Mouse (Mus musculus) limb, embryonic 15.5 days (tissue): Measurements from ENCODE around the gene Rpl24. TPM values are rescaled to one million over a fixed set of nuclear protein-coding genes. Genes with fewer than 3 reads are reported as not detected.
"Not testable (repeated sequence)": the region's sequence is repeated elsewhere in the genome, so short reads cannot be mapped to it uniquely, and the experiment has no call there.

Source experiments
- ATAC-seq: fragments of 200-750 bp; cut with Nextera tagmentation; 2 replicates; pipeline ENCODE4 v1.8.0; 2017; ENCODE audit warnings: low read depth, moderate TSS enrichment; ENCODE audit not compliant: insufficient number of reproducible peaks, low FRiP score, low TSS enrichment
- H3K27ac ChIP-seq: fragments of 300-500 bp; sonication (generic); 2 replicates; pipeline ENCODE4 v1.5.1; 2015; ENCODE audit warnings: moderate library complexity, mild to moderate bottlenecking, inconsistent platforms
- H3K27me3 ChIP-seq: fragments of 300-500 bp; sonication (generic); 2 replicates; pipeline ENCODE4 v1.6.1; 2015; ENCODE audit warnings: inconsistent platforms
- H3K36me3 ChIP-seq: fragments of 300-500 bp; sonication (generic); 2 replicates; pipeline ENCODE4 v1.6.1; 2015; ENCODE audit warnings: inconsistent platforms
- H3K4me1 ChIP-seq: fragments of 300-500 bp; sonication (generic); 2 replicates; pipeline ENCODE4 v1.6.1; 2015; ENCODE audit warnings: inconsistent platforms
- H3K4me2 ChIP-seq: fragments of 300-500 bp; sonication (generic); 2 replicates; pipeline ENCODE4 v1.6.1; 2015; ENCODE audit warnings: mild to moderate bottlenecking, inconsistent platforms
- H3K4me3 ChIP-seq: fragments of 300-500 bp; sonication (generic); 2 replicates; pipeline ENCODE4 v1.5.1; 2015; ENCODE audit warnings: mild to moderate bottlenecking, inconsistent platforms
- H3K9ac ChIP-seq: fragments of 300-500 bp; sonication (generic); 2 replicates; pipeline ENCODE4 v1.6.1; 2015; ENCODE audit warnings: inconsistent platforms
- H3K9me3 ChIP-seq: fragments of 300-500 bp; sonication (generic); 2 replicates; pipeline ENCODE4 v1.6.1; 2016; ENCODE audit warnings: inconsistent platforms
- WGBS: fragments of 180-500 bp; shearing (Covaris S2); methylation state at CpG from one replicate; pipeline ENCODE4 v1.1.7; 2015; 5-methylcytosine and 5-hydroxymethylcytosine counted together
- polyA plus RNA-seq: library from polyadenylated mRNA; unstranded; fragments of >200 nt; fragmentation: Nextera tagmentation; extraction: Ambion mirVana; gene quantifications from 2 replicates; pipeline ENCODE4 v1.2.1, GENCODE M21; 2015

Rpl24 gene
- 617 and 730 TPM in 2 replicates for polyA plus RNA-seq

GRCm38 (mm10) chr16:55966212-55966871 lies at the start of gene Rpl24:
TSS of gene Rpl24 (plus strand) at chr16:55966275.
- Histone ChIP-seq H3K4me3 (peak within 1 kb of the TSS; percentile 69), H3K9ac (peak within 1 kb of the TSS; percentile 76), H3K9me3 (no peaks in the 10 kb centered on the region), H3K4me2 (peak within 1 kb of the TSS; percentile 71), H3K27ac (peak within 1 kb of the TSS; percentile 89), H3K36me3 (peaks cover 29% of the 10 kb centered on the region), H3K27me3 (no peaks in the 10 kb centered on the region), H3K4me1 (peaks cover 18% of the 10 kb centered on the region)
- WGBS: under 1% methylated on average over 42 of the region's 42 CpGs
- ATAC-seq: peak; percentile 89

- Histone ChIP-seq H3K36me3 (peaks cover 49% of the 10 kb centered on the region), H3K4me3 (no peak overlapping the region), H3K4me2 (no peak overlapping the region), H3K27ac (no peak overlapping the region), H3K4me1 (no peaks in the 10 kb centered on the region), H3K9ac (no peak overlapping the region), H3K27me3 (no peaks in the 10 kb centered on the region), H3K9me3 (no peaks in the 10 kb centered on the region)
- 87% methylated on average over 10 of the region's 10 CpGs for WGBS
- no peak for ATAC-seq
These were observed 44.0 kb upstream of the Rpl24 start for GRCm38 (mm10) chr16:55922079-55922478.

GRCm38 (mm10) chr16:55924010-55924409 lies 42.1 kb upstream of the Rpl24 start:
- Histone ChIP-seq H3K36me3 (peaks cover 39% of the 10 kb centered on the region), H3K4me3 (no peak overlapping the region), H3K9me3 (no peaks in the 10 kb centered on the region), H3K4me2 (no peak overlapping the region), H3K27me3 (no peaks in the 10 kb centered on the region), H3K4me1 (no peaks in the 10 kb centered on the region), H3K27ac (no peak overlapping the region), H3K9ac (no peak overlapping the region)
- WGBS: 90% methylated on average over 4 of the region's 4 CpGs
- no peak for ATAC-seq

- Histone ChIP-seq H3K9ac (peak overlapping the region; percentile 41), H3K27me3 (no peaks in the 10 kb centered on the region), H3K4me3 (peak overlapping the region; percentile 61), H3K4me2 (peak overlapping the region; percentile 64), H3K36me3 (0 out of 2 replicates have a peak, but pooled peaks cover 6% of the 10 kb centered on the region), H3K9me3 (no peaks in the 10 kb centered on the region), H3K27ac (peak overlapping the region; percentile 34), H3K4me1 (peaks cover 7% of the 10 kb centered on the region)
- ATAC-seq: no peak; the same call in 1 of the 2 replicates
- WGBS: under 1% methylated on average over 32 of the region's 32 CpGs
These were observed 32.3 kb upstream of the Rpl24 start for GRCm38 (mm10) chr16:55933681-55934343.

- H3K27me3 ChIP-seq: no peaks in the 10 kb centered on the region
- peak within 1 kb of the TSS; percentile 41 for H3K9ac ChIP-seq
- WGBS: under 1% methylated on average over 24 of the region's 24 CpGs
- peak; percentile 98 for ATAC-seq
- H3K4me3 ChIP-seq: peak within 1 kb of the TSS; percentile 61
- peak within 1 kb of the TSS; percentile 64 for H3K4me2 ChIP-seq
- no peaks in the 10 kb centered on the region for H3K36me3 ChIP-seq
- peaks cover 7% of the 10 kb centered on the region for H3K4me1 ChIP-seq
- H3K9me3 ChIP-seq: no peaks in the 10 kb centered on the region
- peak within 1 kb of the TSS; percentile 34 for H3K27ac ChIP-seq
These were observed 31.5 kb upstream of the Rpl24 start, which contains the start of gene Cep97 for GRCm38 (mm10) chr16:55934453-55935037. TSS of gene Cep97 (minus strand) at chr16:55934855.

GRCm38 (mm10) chr16:55938761-55939160 lies 27.3 kb upstream of the Rpl24 start:
- no peak for ATAC-seq
- 86% methylated on average over 4 of the region's 4 CpGs for WGBS
- no peaks in the 10 kb centered on the region for H3K36me3 ChIP-seq
- H3K27ac ChIP-seq: no peak overlapping the region
- H3K27me3 ChIP-seq: no peaks in the 10 kb centered on the region
- H3K4me2 ChIP-seq: no peak overlapping the region
- no peak overlapping the region for H3K9ac ChIP-seq
- H3K9me3 ChIP-seq: no peaks in the 10 kb centered on the region
- H3K4me3 ChIP-seq: no peak overlapping the region
- H3K4me1 ChIP-seq: 0 out of 2 replicates have a peak, but pooled peaks cover under 1% of the 10 kb centered on the region

GRCm38 (mm10) chr16:55939703-55940102 lies 26.4 kb upstream of the Rpl24 start:
- Histone ChIP-seq H3K4me3 (no peak overlapping the region), H3K27ac (no peak overlapping the region), H3K4me2 (no peak overlapping the region), H3K36me3 (no peaks in the 10 kb centered on the region), H3K4me1 (no peaks in the 10 kb centered on the region), H3K9ac (no peak overlapping the region), H3K27me3 (no peaks in the 10 kb centered on the region), H3K9me3 (no peaks in the 10 kb centered on the region)
- 84% methylated on average over 6 of the region's 6 CpGs for WGBS
- ATAC-seq: no peak

GRCm38 (mm10) chr16:55940781-55941180 lies 25.3 kb upstream of the Rpl24 start:
- Histone ChIP-seq H3K4me3 (no peak overlapping the region), H3K36me3 (no peaks in the 10 kb centered on the region), H3K4me2 (no peak overlapping the region), H3K9me3 (no peaks in the 10 kb centered on the region), H3K9ac (no peak overlapping the region), H3K27ac (no peak overlapping the region), H3K27me3 (no peaks in the 10 kb centered on the region), H3K4me1 (no peaks in the 10 kb centered on the region)
- ATAC-seq: no peak
- WGBS: 85% methylated on average over 4 of the region's 4 CpGs

GRCm38 (mm10) chr16:55947266-55947665 lies 18.8 kb upstream of the Rpl24 start:
- ATAC-seq: no peak
- Histone ChIP-seq H3K4me1 (no peaks in the 10 kb centered on the region), H3K9me3 (no peaks in the 10 kb centered on the region), H3K4me3 (no peak overlapping the region), H3K27ac (no peak overlapping the region), H3K9ac (no peak overlapping the region), H3K27me3 (no peaks in the 10 kb centered on the region), H3K36me3 (no peaks in the 10 kb centered on the region), H3K4me2 (no peak overlapping the region)
- WGBS: 79% methylated on average over 3 of the region's 3 CpGs

GRCm38 (mm10) chr16:55947876-55948410 lies 18.1 kb upstream of the Rpl24 start:
- not testable (repeated sequence) for H3K36me3 ChIP-seq, H3K9me3 ChIP-seq, H3K4me1 ChIP-seq, H3K27ac ChIP-seq, H3K4me2 ChIP-seq, ATAC-seq, H3K9ac ChIP-seq, H3K4me3 ChIP-seq, H3K27me3 ChIP-seq
- 75% methylated on average over 2 of the region's 2 CpGs for WGBS

GRCm38 (mm10) chr16:55948963-55949362 lies 17.1 kb upstream of the Rpl24 start:
- Histone ChIP-seq H3K4me3 (no peak overlapping the region), H3K9ac (no peak overlapping the region), H3K4me1 (no peaks in the 10 kb centered on the region), H3K27me3 (no peaks in the 10 kb centered on the region), H3K9me3 (no peaks in the 10 kb centered on the region), H3K36me3 (no peaks in the 10 kb centered on the region), H3K27ac (no peak overlapping the region), H3K4me2 (no peak overlapping the region)
- no peak for ATAC-seq
- WGBS: 66% methylated on average over 7 of the region's 7 CpGs

GRCm38 (mm10) chr16:55950462-55950861 lies 15.6 kb upstream of the Rpl24 start:
- Histone ChIP-seq H3K36me3 (no peaks in the 10 kb centered on the region), H3K4me3 (no peak overlapping the region), H3K4me2 (no peak overlapping the region), H3K27me3 (no peaks in the 10 kb centered on the region), H3K9ac (no peak overlapping the region), H3K27ac (no peak overlapping the region), H3K4me1 (no peaks in the 10 kb centered on the region), H3K9me3 (no peaks in the 10 kb centered on the region)
- no peak for ATAC-seq
- WGBS: 57% methylated on average over 3 of the region's 3 CpGs
